Comparison of ENCODE assay signal across 21 mouse cellular contexts in the genomic region with DNA sequence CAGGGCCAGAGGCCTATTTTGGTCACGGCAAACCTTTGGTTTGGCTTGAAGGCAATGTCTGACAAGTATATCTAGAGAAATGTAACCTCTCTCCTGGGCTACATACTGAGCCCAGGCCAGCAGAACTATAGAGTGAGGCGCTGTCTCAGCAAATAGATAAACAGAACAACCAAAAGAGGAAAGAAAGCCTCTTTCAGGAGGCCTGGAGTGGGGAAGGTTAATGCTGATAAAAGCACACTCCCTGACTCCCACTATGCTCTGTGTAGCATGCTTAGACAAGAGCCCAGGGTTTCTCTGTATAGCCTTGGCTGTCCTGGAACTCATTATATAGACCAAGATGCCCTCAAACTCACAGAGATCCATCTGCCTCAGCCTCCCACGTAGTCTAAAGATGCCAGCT. TPM values are rescaled to one million over a fixed set of nuclear protein-coding genes. Genes with fewer than 3 reads are reported as not detected.
DNase-seq lines count a peak whose midpoint lies in the region; ATAC-seq and TF ChIP-seq lines count a peak whose summit lies in the region.
"Had no signal": no experiment of that assay in that cellular context is flagged by ENCODE, and none has a peak within 500 bp of the region (broad histone marks: within the 10 kb centered on the region; RNA-seq: fewer than 3 reads in every experiment).

No protein-coding gene starts in this region.

- H3K36me3 ChIP-seq in heart, embryonic 11.5 days (ENCODE audit: control insufficient read depth, insufficient read depth, low read length), result no peaks in the 10 kb centered on the region
- peaks cover 7% of the 10 kb centered on the region for H3K36me3 ChIP-seq in liver, postnatal 0 days (replicated peaks; ENCODE audit: insufficient read depth, low read length)
- H3K36me3 ChIP-seq in liver, embryonic 14.5 days (replicated peaks; ENCODE audit: control insufficient read depth, insufficient read depth, low read depth), result no peaks in the 10 kb centered on the region
- H3K36me3 ChIP-seq: embryonic facial prominence, embryonic 12.5 days; forebrain, embryonic 12.5 days; hindbrain, embryonic 15.5 days had no signal

- no peak overlapping the region for H3K4me2 ChIP-seq in heart, embryonic 11.5 days
- H3K4me2 ChIP-seq in liver, postnatal 0 days (ENCODE audit: low read depth, low read length), result no peak overlapping the region
- H3K4me2 ChIP-seq in liver, embryonic 14.5 days (ENCODE audit: low read depth), result no peak overlapping the region
- H3K4me2 ChIP-seq: embryonic facial prominence, embryonic 12.5 days; forebrain, embryonic 12.5 days; hindbrain, embryonic 15.5 days had no signal

- WGBS in heart, embryonic 11.5 days (ENCODE audit: insufficient replicate concordance), result 63% methylated on average over 3 of the region's 3 CpGs
- WGBS in liver, postnatal 0 days (ENCODE audit: insufficient replicate concordance), result 48% methylated on average over 3 of the region's 3 CpGs
- 16% methylated on average over 3 of the region's 3 CpGs for WGBS in liver, embryonic 14.5 days (ENCODE audit: insufficient replicate concordance)

- no peak for ATAC-seq in heart, embryonic 11.5 days (replicated peaks; ENCODE audit: insufficient number of reproducible peaks, low FRiP score, low TSS enrichment)
- ATAC-seq in liver, postnatal 0 days, result no peak
- peak; percentile 77 for ATAC-seq in liver, embryonic 14.5 days (ENCODE audit: insufficient read depth)
- no peak for ATAC-seq in cerebellum, adult (ENCODE audit: insufficient number of reproducible peaks, low FRiP score, low TSS enrichment)

- no peak overlapping the region for H3K9ac ChIP-seq in heart, embryonic 11.5 days (ENCODE audit: low read depth, low read length)
- no peak overlapping the region for H3K9ac ChIP-seq in liver, postnatal 0 days (replicated peaks)
- H3K9ac ChIP-seq in liver, embryonic 14.5 days (replicated peaks), result no peak overlapping the region
- H3K9ac ChIP-seq: embryonic facial prominence, embryonic 12.5 days; forebrain, embryonic 12.5 days; hindbrain, embryonic 15.5 days had no signal

- no peaks in the 10 kb centered on the region for H3K9me3 ChIP-seq in heart, embryonic 11.5 days (replicated peaks; ENCODE audit: control insufficient read depth, low read length)
- H3K9me3 ChIP-seq in liver, postnatal 0 days (ENCODE audit: low read length), result no peaks in the 10 kb centered on the region
- no peaks in the 10 kb centered on the region for H3K9me3 ChIP-seq in liver, embryonic 14.5 days (ENCODE audit: control insufficient read depth, low read length)
- H3K9me3 ChIP-seq: embryonic facial prominence, embryonic 12.5 days; forebrain, embryonic 12.5 days; hindbrain, embryonic 15.5 days; megakaryocyte, embryonic 14.5 days had no signal

- no peak for DNase-seq in heart, postnatal 14 days
- DNase-seq in liver, result peak; percentile 7
- no peak for DNase-seq in liver, postnatal 0 days
- DNase-seq in liver, embryonic 14.5 days (ENCODE audit: low read depth in 3 of 3, low spot score in 3 of 3), result peak in 1 of 3 experiments; percentile 4
- no peak for DNase-seq in cerebellum, postnatal 14 days
- DNase-seq in left cerebral cortex, postnatal 36 days (ENCODE audit: low spot score in 2 of 2), result no peak
- DNase-seq: adrenal gland, postnatal 25 days; cerebellum, adult 11-12 months; cerebellum, postnatal 10 days; kidney, postnatal 25 days; lung, adult 18-20 months; lung, postnatal 14 days; midbrain, embryonic 14.5 days had no signal

- intact Hi-C loops in heart, postnatal 14 days (cut with DNase I), result no loop called here
- intact Hi-C loops in left cerebral cortex, postnatal 36 days (cut with DNase I), result no loop called here

- no peak for TF ChIP-seq CTCF in liver, postnatal 0 days (IDR thresholded peaks at IDR 0.05; ENCODE audit: low read depth)
- TF ChIP-seq CTCF in liver, embryonic 14.5 days (IDR thresholded peaks at IDR 0.05; ENCODE audit: low read depth), result no peak

- H3K27me3 ChIP-seq in heart, embryonic 11.5 days (ENCODE audit: control insufficient read depth, insufficient read depth, low read length), result no peaks in the 10 kb centered on the region
- no peaks in the 10 kb centered on the region for H3K27me3 ChIP-seq in liver, postnatal 0 days (ENCODE audit: insufficient read depth, low read length)
- no peaks in the 10 kb centered on the region for H3K27me3 ChIP-seq in liver, embryonic 14.5 days (ENCODE audit: control insufficient read depth, insufficient read depth, low read length)
- H3K27me3 ChIP-seq: embryonic facial prominence, embryonic 12.5 days; forebrain, embryonic 12.5 days; hindbrain, embryonic 15.5 days; megakaryocyte, embryonic 14.5 days had no signal

- TF ChIP-seq EP300 in liver, postnatal 0 days (IDR thresholded peaks at IDR 0.05; ENCODE audit: low read depth), result no peak
- TF ChIP-seq EP300 in liver, embryonic 14.5 days (IDR thresholded peaks at IDR 0.05; ENCODE audit: low read depth), result no peak; the same call in 1 of the 2 replicates

- H3K4me1 ChIP-seq in heart, embryonic 11.5 days (ENCODE audit: control insufficient read depth, insufficient read depth, low read length), result no peaks in the 10 kb centered on the region
- H3K4me1 ChIP-seq in liver, postnatal 0 days (ENCODE audit: insufficient read depth), result no peaks in the 10 kb centered on the region
- peaks cover 0 to 4% of the 10 kb centered on the region in 2 experiments; a peak in 3 of 4 replicates for H3K4me1 ChIP-seq in liver, embryonic 14.5 days (replicated peaks; ENCODE audit: control insufficient read depth in 2 of 2, insufficient read depth in 2 of 2, low read length in 1 of 2)
- H3K4me1 ChIP-seq: embryonic facial prominence, embryonic 12.5 days; forebrain, embryonic 12.5 days; hindbrain, embryonic 15.5 days had no signal

- H3K4me3 ChIP-seq in heart, embryonic 11.5 days (ENCODE audit: low read depth, low read length), result no peak overlapping the region
- no peak overlapping the region for H3K4me3 ChIP-seq in liver, postnatal 0 days (ENCODE audit: low read depth, low read length)
- H3K4me3 ChIP-seq in liver, embryonic 14.5 days (ENCODE audit: insufficient read depth in 1 of 2, low read depth in 2 of 2, low read length in 2 of 2), result no peak overlapping the region
- H3K4me3 ChIP-seq: embryonic facial prominence, embryonic 12.5 days; forebrain, embryonic 12.5 days; hindbrain, embryonic 15.5 days; layer of hippocampus, adult 2 months; megakaryocyte, embryonic 14.5 days had no signal

- 0 out of 2 replicates have a peak overlapping the region, but pooled peaks have one; percentile 29 for H3K27ac ChIP-seq in heart, embryonic 11.5 days (ENCODE audit: low read depth, low read length)
- H3K27ac ChIP-seq in liver, postnatal 0 days (ENCODE audit: low read depth), result no peak overlapping the region
- H3K27ac ChIP-seq in liver, embryonic 14.5 days, result no peak overlapping the region
- H3K27ac ChIP-seq: embryonic facial prominence, embryonic 12.5 days; forebrain, embryonic 12.5 days; hindbrain, embryonic 15.5 days; layer of hippocampus, adult 2 months; stomach, postnatal 0 days had no signal

RNA-seq across cellular contexts. Expression of gene Sp100, which starts 43.5 kb away (rescaled TPM):
- 0.46 and 0.99 TPM in 2 replicates for polyA plus RNA-seq in heart, embryonic 11.5 days (2014; fragmentation: Nextera tagmentation; extraction: Ambion mirVana)
- total RNA-seq in heart, postnatal 14 days (2021), result 10 to 100 TPM; 16.2 to 17.4 TPM
- polyA plus RNA-seq in liver, postnatal 0 days (2015; fragmentation: Nextera tagmentation; extraction: Ambion mirVana), result 12.7 and 13.0 TPM in 2 replicates
- polyA plus RNA-seq in liver, embryonic 14.5 days (2012; rRNA removed), result 1.0 and 2.0 TPM in 2 replicates
- polyA plus RNA-seq in liver, embryonic 14.5 days (2014; fragmentation: Nextera tagmentation; extraction: Ambion mirVana), result 2.6 and 3.2 TPM in 2 replicates
- 1 to 10 TPM; 2.0 to 3.6 TPM for total RNA-seq in left cerebral cortex, postnatal 36 days (2021)
